Mouse (Mus musculus) liver, embryonic 16.5 days (tissue): ENCODE data around the gene Nutf2-ps1. TPM values are rescaled to one million over a fixed set of nuclear protein-coding genes. Genes with fewer than 3 reads are reported as not detected.

Experiments
- ATAC-seq: fragments of 200-750 bp; cut with Nextera tagmentation; 2 replicates; pipeline ENCODE4 v1.8.0; 2017; ENCODE audit warnings: low read depth, mild to moderate bottlenecking, moderate number of reproducible peaks, moderate library complexity
- H3K27ac ChIP-seq: fragments of 300-500 bp; sonication (generic); 2 replicates; pipeline ENCODE4 v1.5.1; 2014; ENCODE audit warnings: mild to moderate bottlenecking, low read length
- H3K27me3 ChIP-seq: fragments of 300-500 bp; sonication (generic); 2 replicates; pipeline ENCODE4 v1.6.1; 2014; ENCODE audit warnings: low read depth, low read length, mixed read lengths; ENCODE audit not compliant: control insufficient read depth, insufficient read depth
- H3K36me3 ChIP-seq: fragments of 300-500 bp; sonication (generic); 2 replicates; pipeline ENCODE4 v1.6.1; 2014; ENCODE audit warnings: mild to moderate bottlenecking; ENCODE audit not compliant: control insufficient read depth, insufficient read depth
- H3K4me1 ChIP-seq: fragments of 300-500 bp; sonication (generic); 2 replicates; pipeline ENCODE4 v1.6.1; 2014; ENCODE audit warnings: low read depth, low read length, mixed read lengths; ENCODE audit not compliant: control insufficient read depth
- H3K4me2 ChIP-seq: fragments of 300-500 bp; sonication (generic); 2 replicates; pipeline ENCODE4 v1.6.1; 2014; ENCODE audit warnings: low read depth, low read length, mixed read lengths
- H3K4me3 ChIP-seq: fragments of 300-500 bp; sonication (generic); 2 replicates; pipeline ENCODE4 v1.5.1; 2014; ENCODE audit warnings: low read depth, mild to moderate bottlenecking, low read length
- H3K9ac ChIP-seq: fragments of 300-500 bp; sonication (generic); 2 replicates; pipeline ENCODE4 v1.6.1; 2014; ENCODE audit warnings: low read depth, low read length
- H3K9me3 ChIP-seq: fragments of 300-500 bp; sonication (generic); replicated peaks from 2 replicates; pipeline ENCODE4 v1.6.1; 2016; ENCODE audit warnings: low read length; ENCODE audit not compliant: control insufficient read depth
- WGBS: fragments of 180-500 bp; shearing (Covaris S2); extraction: QIAGEN DNeasy Blood & Tissue Kit; methylation state at CpG from one replicate; pipeline ENCODE4 v1.1.7; 2014; ENCODE audit not compliant: insufficient replicate concordance; 5-methylcytosine and 5-hydroxymethylcytosine counted together
- polyA plus RNA-seq: library from polyadenylated mRNA; unstranded; fragments of >200 nt; fragmentation: Nextera tagmentation; extraction: Ambion mirVana; gene quantifications from 2 replicates; pipeline ENCODE4 v1.2.1, GENCODE M21; 2015

The Nutf2-ps1 gene
- polyA plus RNA-seq, 1 experiment from 2014 or later = 130 TPM

GRCm38 (mm10) chr19:53572607-53573006, 16.3 kb downstream of the Nutf2-ps1 start:
- 72% methylated on average over 12 of the region's 12 CpGs for WGBS
- 0 out of 2 replicates have a peak, but pooled peaks have one; percentile 32 for ATAC-seq

GRCm38 (mm10) chr19:53571501-53572428, 17.1 kb downstream of the Nutf2-ps1 start:
- Histone ChIP-seq H3K4me1 (no peaks in the 10 kb centered on the region), H3K9me3 (no peaks in the 10 kb centered on the region), H3K27me3 (no peaks in the 10 kb centered on the region), H3K9ac (no peak overlapping the region), H3K27ac (no peak overlapping the region), H3K4me3 (no peak overlapping the region), H3K4me2 (no peak overlapping the region), H3K36me3 (no peaks in the 10 kb centered on the region)
- 41% methylated on average over 18 of the region's 18 CpGs for WGBS
- no peak for ATAC-seq

More at GRCm38 (mm10) chr19:53572607-53573006, 16.3 kb downstream of the Nutf2-ps1 start:
- Histone ChIP-seq H3K27me3 (no peaks in the 10 kb centered on the region), H3K36me3 (no peaks in the 10 kb centered on the region), H3K4me1 (no peaks in the 10 kb centered on the region), H3K4me2 (no peak overlapping the region), H3K4me3 (no peak overlapping the region), H3K27ac (no peak overlapping the region), H3K9me3 (no peaks in the 10 kb centered on the region), H3K9ac (no peak overlapping the region)

GRCm38 (mm10) chr19:53571056-53571455, 17.8 kb downstream of the Nutf2-ps1 start:
- Histone ChIP-seq H3K27me3 (no peaks in the 10 kb centered on the region), H3K36me3 (no peaks in the 10 kb centered on the region), H3K4me2 (no peak overlapping the region), H3K9me3 (no peaks in the 10 kb centered on the region), H3K9ac (no peak overlapping the region), H3K4me3 (no peak overlapping the region), H3K27ac (no peak overlapping the region), H3K4me1 (no peaks in the 10 kb centered on the region)
- ATAC-seq = no peak
- WGBS = 44% methylated on average over 4 of the region's 4 CpGs

DNA sequence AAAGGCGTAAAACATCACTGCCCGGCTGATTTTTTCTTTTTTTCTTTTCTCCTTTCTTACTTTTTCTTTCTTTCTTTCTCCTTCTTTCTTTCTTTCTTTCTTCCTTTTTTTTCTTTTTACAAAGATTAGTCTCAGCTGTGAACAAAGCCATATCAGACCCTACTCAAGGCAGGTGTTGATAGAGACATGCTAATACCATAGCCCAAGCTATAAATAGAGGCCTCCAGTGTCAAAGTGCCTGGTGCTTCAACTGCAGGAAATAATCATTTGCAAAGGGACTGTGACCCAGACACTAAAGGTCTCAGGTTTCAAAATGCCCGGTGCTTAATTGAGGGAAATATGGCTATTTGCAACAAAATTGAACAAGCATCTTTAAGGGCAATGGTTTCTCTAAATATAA, 20.3 kb downstream of the Nutf2-ps1 start:
- Histone ChIP-seq H3K27me3 (no peaks in the 10 kb centered on the region), H3K9ac (no peak overlapping the region), H3K4me1 (no peaks in the 10 kb centered on the region), H3K9me3 (no peaks in the 10 kb centered on the region), H3K36me3 (no peaks in the 10 kb centered on the region), H3K4me3 (no peak overlapping the region), H3K4me2 (no peak overlapping the region), H3K27ac (no peak overlapping the region)
- ATAC-seq = no peak
- 47% methylated on average over 3 of the region's 3 CpGs for WGBS

- Histone ChIP-seq H3K9me3 (no peaks in the 10 kb centered on the region), H3K4me3 (no peak overlapping the region), H3K27ac (no peak overlapping the region), H3K4me2 (no peak overlapping the region), H3K27me3 (no peaks in the 10 kb centered on the region), H3K4me1 (no peaks in the 10 kb centered on the region), H3K9ac (no peak overlapping the region), H3K36me3 (no peaks in the 10 kb centered on the region)
- 34% methylated on average over 11 of the region's 11 CpGs for WGBS
- ATAC-seq = no peak
Measured at GRCm38 (mm10) chr19:53567864-53568263, 21.0 kb downstream of the Nutf2-ps1 start.

DNA sequence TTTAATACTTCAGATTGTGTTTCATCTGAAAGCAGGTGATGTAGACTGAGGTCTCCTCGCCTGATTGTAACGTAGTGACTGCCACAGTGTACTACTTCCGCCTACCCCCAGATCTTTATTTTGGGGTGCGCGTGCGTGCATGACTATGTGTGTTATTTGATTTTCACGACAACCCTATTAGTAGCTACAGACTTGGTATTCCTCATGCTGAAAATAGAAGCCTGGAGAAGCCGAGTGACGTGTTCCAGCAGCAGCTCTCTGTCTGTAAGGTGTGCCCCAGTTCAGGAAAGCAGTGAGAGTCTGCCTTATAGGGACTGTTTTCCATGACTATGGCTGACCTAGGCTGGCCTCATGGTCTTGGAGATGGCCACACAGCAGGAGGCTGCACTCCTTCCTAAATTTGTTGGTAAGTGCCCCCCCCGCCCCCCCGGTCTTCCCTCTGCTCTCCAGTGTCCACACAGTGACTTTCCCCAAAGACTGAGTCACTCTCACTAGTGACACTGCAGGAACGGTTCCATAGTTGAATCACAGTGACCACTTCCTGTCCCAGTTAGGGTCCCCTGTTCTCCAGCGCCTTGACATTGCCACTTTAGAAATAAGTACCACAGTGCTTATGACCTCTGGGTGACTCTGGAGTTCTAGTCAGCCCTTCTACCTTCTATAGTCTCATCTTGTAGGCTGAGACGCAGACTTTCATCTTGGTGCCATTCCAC, 23.1 kb downstream of the Nutf2-ps1 start:
- Histone ChIP-seq H3K4me2 (no peak overlapping the region), H3K9ac (no peak overlapping the region), H3K36me3 (no peaks in the 10 kb centered on the region), H3K27ac (no peak overlapping the region), H3K27me3 (no peaks in the 10 kb centered on the region), H3K9me3 (no peaks in the 10 kb centered on the region), H3K4me1 (no peaks in the 10 kb centered on the region), H3K4me3 (no peak overlapping the region)
- 68% methylated on average over 14 of the region's 14 CpGs for WGBS
- ATAC-seq = no peak

DNA sequence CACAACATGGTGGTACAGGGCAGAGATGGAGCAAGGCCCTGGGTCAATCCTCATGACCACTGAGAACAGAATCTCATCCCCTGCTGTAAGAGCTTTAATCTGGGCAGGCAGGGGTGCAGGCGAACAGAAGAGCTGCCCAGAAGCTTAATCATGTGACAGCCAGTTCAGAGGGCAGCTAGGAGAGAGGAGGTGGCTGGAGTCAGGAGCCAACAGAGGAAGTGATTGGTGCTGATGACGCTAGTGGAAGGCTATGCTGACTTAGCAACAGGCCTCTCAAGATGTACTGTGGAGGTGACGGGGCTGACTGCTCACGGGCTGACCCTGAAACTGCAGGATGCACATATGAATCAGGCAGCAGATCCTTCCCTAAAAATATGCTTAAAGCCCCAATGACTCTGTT, 24.7 kb downstream of the Nutf2-ps1 start:
- H3K27me3 ChIP-seq = no peaks in the 10 kb centered on the region
- 40% methylated on average over 4 of the region's 4 CpGs for WGBS
- no peak overlapping the region for H3K9ac ChIP-seq
- no peak overlapping the region for H3K4me3 ChIP-seq
- peak; percentile 60 for ATAC-seq
- H3K4me1 ChIP-seq = no peaks in the 10 kb centered on the region
- no peak overlapping the region for H3K4me2 ChIP-seq
- H3K36me3 ChIP-seq = no peaks in the 10 kb centered on the region
- H3K9me3 ChIP-seq = no peaks in the 10 kb centered on the region
- H3K27ac ChIP-seq = no peak overlapping the region

DNA sequence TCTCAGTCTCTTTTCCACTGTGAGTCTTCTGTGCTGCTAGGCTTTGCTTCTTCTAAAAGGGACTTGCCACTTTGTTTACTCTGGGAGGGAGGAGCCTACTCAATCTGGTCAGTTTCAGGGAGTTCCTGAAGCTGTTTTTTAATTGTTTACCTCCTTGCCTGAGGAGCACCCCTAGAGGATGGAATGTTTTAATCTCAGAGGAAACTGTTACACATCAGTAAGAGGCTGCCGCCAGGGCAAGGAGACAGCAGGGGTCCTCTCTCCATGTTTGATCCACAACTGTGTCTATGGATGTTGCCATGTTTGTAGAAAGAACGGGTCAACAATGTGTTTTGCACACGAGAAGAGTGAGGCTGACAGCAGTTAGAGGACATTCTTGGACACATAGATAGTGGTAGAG, 28.4 kb downstream of the Nutf2-ps1 start:
- no peaks in the 10 kb centered on the region for H3K4me1 ChIP-seq
- 65% methylated on average over 3 of the region's 3 CpGs for WGBS
- H3K4me2 ChIP-seq = no peak overlapping the region
- no peak overlapping the region for H3K27ac ChIP-seq
- no peaks in the 10 kb centered on the region for H3K9me3 ChIP-seq
- no peak overlapping the region for H3K9ac ChIP-seq
- ATAC-seq = no peak
- H3K27me3 ChIP-seq = no peaks in the 10 kb centered on the region
- H3K4me3 ChIP-seq = no peak overlapping the region
- no peaks in the 10 kb centered on the region for H3K36me3 ChIP-seq
